Mouse (Mus musculus): ENCODE measurements around the gene Csf1. TPM values are rescaled to one million over a fixed set of nuclear protein-coding genes. Genes with fewer than 3 reads are reported as not detected.

Gene Csf1
- polyA plus RNA-seq, 1 experiment, result not detected

DNA sequence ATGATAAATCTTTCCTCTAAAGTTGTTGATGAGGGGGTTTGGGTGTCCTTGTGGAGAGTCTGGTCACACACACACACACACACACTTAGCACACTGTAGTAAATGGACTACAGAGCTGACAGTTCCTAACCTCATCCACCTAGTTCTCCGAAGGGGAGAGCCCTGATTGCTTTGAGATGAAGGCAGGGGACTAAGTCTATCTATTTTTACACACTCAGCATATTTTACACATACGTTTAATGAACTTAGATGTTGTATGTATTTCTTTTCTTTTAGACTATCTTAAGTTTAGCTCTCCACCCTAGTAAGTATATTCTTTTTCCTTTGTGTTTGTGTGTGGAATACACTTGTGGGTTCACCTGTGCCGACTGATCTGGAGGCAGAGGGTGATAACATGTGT lies 34.6 kb upstream of the Csf1 start:
- H3K27ac ChIP-seq (ENCODE audit: insufficient read depth, low read depth, low read length), result no peak overlapping the region
- peaks cover 14% of the 10 kb centered on the region for H3K4me1 ChIP-seq (ENCODE audit: control insufficient read depth, insufficient read depth, low read length)
- WGBS, result 91% methylated on average over 3 of the region's 3 CpGs
- H3K4me3 ChIP-seq (ENCODE audit: insufficient read depth, low read depth, low read length), result no peak overlapping the region
- TF ChIP-seq CTCF (IDR thresholded peaks at IDR 0.05; ENCODE audit: insufficient read depth, low read depth, low read length) (no peak), POLR2A (IDR thresholded peaks at IDR 0.05; ENCODE audit: insufficient read depth, low read depth, low read length) (no peak)

DNA sequence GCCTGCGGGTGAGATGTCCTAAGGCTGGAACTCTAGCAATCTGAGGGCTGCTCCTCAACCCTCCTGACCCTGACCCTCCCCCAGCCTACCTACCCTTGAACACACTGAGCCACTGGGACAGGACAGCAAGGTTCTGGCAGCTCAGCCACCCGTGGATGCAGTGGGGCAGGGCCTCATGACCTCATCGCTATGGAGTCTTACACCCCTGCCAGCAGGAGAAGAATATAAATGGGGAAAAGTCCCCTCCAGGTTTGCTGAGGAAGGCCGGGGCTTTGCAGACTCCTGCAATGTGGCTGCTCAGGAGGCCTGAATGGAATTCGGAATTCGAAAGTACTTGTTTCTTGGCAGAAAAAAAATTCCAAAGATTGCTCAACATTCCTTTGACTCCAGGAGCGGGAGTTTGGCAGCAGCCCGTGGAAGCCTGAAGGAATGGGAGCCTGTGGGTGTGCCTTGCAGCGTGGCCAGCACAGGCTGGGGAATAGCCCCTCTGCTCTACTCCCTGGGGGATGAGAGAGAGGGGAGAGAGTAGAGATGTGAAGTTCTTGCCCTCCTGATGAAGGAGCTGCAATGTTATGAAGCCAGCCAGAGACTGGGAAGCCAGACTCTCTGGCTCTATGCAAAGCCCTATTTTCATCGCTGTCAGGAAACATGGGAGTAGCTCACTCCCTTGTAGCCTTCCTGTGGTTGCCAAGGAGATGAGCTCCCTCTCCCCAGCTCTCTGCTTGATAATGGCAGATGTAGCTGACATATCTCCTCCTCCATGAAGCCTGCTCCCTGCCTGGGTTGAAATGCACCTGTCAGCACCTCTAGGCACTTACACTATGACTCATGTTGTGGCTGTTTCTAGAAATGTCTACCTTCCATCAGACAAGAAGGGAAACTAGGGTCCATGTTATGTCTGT lies 33.3 kb upstream of the Csf1 start:
- H3K4me3 ChIP-seq (ENCODE audit: insufficient read depth, low read depth, low read length), result no peak overlapping the region
- 17% methylated on average over 10 of the region's 10 CpGs for WGBS
- peaks cover 14% of the 10 kb centered on the region for H3K4me1 ChIP-seq (ENCODE audit: control insufficient read depth, insufficient read depth, low read length)
- H3K27ac ChIP-seq (ENCODE audit: insufficient read depth, low read depth, low read length), result peak overlapping the region; percentile 49
- TF ChIP-seq CTCF (IDR thresholded peaks at IDR 0.05; ENCODE audit: insufficient read depth, low read depth, low read length) (no peak), POLR2A (IDR thresholded peaks at IDR 0.05; ENCODE audit: insufficient read depth, low read depth, low read length) (no peak)

DNA sequence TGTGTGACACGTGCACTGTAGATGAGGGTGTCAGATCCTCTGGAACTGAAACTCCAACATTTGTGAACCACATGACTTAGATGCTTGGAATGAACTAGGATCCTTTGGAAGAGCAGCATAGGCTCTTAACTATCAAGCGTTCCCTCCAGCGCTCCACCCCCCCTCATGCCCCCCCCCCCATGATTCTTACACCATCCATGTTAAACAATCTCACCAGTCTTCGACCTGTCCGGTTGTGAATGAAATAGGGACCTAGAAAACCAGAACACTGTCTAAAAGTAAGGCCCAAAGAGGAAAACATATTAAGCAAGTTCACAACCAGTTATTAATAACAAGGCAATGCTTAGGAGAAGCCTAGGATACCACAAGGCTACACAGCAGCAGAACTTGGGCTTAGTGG lies 32.5 kb upstream of the Csf1 start:
- TF ChIP-seq CTCF (IDR thresholded peaks at IDR 0.05; ENCODE audit: insufficient read depth, low read depth, low read length), result no peak
- no peak for TF ChIP-seq POLR2A (IDR thresholded peaks at IDR 0.05; ENCODE audit: insufficient read depth, low read depth, low read length)
- WGBS, result 77% methylated on average over 5 of the region's 5 CpGs
- no peak overlapping the region for H3K27ac ChIP-seq (ENCODE audit: insufficient read depth, low read depth, low read length)

DNA sequence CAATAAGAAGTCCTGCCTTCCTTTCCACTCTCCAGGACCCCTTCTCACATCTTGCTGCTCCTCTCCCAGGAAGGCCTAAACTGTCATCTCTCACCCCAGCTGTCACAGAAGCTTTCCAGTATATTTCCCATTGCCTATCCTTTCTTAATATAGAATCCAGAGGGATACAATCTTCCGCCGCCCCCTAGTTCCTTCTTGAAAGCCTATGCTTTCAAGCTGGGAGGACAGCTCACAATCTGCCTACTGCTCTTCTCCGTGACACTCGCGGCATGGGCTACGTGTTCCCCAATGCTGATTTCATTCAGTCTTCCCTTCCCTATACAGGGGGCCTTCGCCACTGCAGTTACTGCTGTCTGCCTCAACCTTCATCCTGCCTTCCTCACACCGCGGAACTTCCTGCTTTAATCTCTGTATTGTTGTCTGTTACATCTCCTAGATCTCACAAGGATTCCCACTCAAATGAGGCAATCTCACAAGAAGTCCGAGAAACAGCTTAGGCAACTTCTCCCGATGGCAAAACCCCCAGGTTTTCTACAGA lies 30.6 kb upstream of the Csf1 start:
- no peak for TF ChIP-seq CTCF (IDR thresholded peaks at IDR 0.05; ENCODE audit: insufficient read depth, low read depth, low read length)
- TF ChIP-seq POLR2A (IDR thresholded peaks at IDR 0.05; ENCODE audit: insufficient read depth, low read depth, low read length), result no peak
- WGBS, result 60% methylated on average over 11 of the region's 11 CpGs

More for the DNA sequence above, 32.5 kb upstream of the Csf1 start:
- Histone ChIP-seq H3K4me3 (ENCODE audit: insufficient read depth, low read depth, low read length) (no peak overlapping the region), H3K4me1 (ENCODE audit: control insufficient read depth, insufficient read depth, low read length) (peaks cover 14% of the 10 kb centered on the region)

DNA sequence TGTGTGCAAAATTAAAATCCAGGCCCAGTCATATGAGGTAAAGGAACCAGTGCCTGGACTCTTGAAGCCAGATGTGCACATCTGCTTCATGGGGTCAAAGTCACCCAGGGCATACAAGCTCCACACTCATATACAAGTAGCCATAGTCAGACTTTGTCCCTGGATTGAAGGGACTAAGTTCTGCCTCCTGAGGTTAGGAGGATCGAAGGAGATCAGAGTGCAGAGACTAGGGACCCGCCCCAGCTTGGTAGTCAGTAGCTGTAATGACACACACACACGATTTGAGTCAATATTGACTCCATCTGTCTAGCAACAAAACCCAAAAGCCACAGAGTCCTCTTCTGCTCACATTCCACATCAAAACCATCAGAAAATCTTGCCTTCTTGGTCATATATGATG lies 30.0 kb upstream of the Csf1 start:
- peaks cover 18% of the 10 kb centered on the region for H3K4me1 ChIP-seq (ENCODE audit: control insufficient read depth, insufficient read depth, low read length)
- H3K4me3 ChIP-seq (ENCODE audit: insufficient read depth, low read depth, low read length), result no peak overlapping the region
- no peak overlapping the region for H3K27ac ChIP-seq (ENCODE audit: insufficient read depth, low read depth, low read length)
- 90% methylated on average over 3 of the region's 3 CpGs for WGBS
- no peak for TF ChIP-seq POLR2A (IDR thresholded peaks at IDR 0.05; ENCODE audit: insufficient read depth, low read depth, low read length)
- TF ChIP-seq CTCF (IDR thresholded peaks at IDR 0.05; ENCODE audit: insufficient read depth, low read depth, low read length), result no peak

More for the DNA sequence above, 30.6 kb upstream of the Csf1 start:
- peaks cover 18% of the 10 kb centered on the region for H3K4me1 ChIP-seq (ENCODE audit: control insufficient read depth, insufficient read depth, low read length)
- H3K27ac ChIP-seq (ENCODE audit: insufficient read depth, low read depth, low read length), result no peak overlapping the region
- no peak overlapping the region for H3K4me3 ChIP-seq (ENCODE audit: insufficient read depth, low read depth, low read length)

DNA sequence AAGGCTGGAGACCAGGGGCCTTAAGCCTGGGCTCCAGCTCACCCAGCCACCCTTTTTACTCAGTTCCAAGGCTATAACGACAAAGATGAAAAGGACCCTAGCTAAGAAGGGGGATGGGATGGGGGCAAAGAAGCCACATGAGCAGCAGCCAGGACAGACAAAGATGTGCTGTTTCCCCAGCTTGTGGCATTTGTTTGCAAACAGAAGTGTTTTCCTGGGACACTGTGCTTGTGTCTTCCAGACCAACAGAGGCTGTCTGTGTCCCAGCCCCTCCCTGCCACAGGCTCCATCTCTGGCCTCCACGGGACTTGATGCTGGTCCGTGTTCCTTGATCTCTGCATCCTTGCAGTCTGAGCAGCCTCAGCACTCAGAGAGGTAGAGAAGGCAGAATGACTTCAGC lies 28.6 kb upstream of the Csf1 start:
- TF ChIP-seq CTCF (IDR thresholded peaks at IDR 0.05; ENCODE audit: insufficient read depth, low read depth, low read length), result no peak
- Histone ChIP-seq H3K4me1 (ENCODE audit: control insufficient read depth, insufficient read depth, low read length) (peaks cover 17% of the 10 kb centered on the region), H3K27ac (ENCODE audit: insufficient read depth, low read depth, low read length) (no peak overlapping the region), H3K4me3 (ENCODE audit: insufficient read depth, low read depth, low read length) (no peak overlapping the region)
- WGBS, result 85% methylated on average over 3 of the region's 3 CpGs

DNA sequence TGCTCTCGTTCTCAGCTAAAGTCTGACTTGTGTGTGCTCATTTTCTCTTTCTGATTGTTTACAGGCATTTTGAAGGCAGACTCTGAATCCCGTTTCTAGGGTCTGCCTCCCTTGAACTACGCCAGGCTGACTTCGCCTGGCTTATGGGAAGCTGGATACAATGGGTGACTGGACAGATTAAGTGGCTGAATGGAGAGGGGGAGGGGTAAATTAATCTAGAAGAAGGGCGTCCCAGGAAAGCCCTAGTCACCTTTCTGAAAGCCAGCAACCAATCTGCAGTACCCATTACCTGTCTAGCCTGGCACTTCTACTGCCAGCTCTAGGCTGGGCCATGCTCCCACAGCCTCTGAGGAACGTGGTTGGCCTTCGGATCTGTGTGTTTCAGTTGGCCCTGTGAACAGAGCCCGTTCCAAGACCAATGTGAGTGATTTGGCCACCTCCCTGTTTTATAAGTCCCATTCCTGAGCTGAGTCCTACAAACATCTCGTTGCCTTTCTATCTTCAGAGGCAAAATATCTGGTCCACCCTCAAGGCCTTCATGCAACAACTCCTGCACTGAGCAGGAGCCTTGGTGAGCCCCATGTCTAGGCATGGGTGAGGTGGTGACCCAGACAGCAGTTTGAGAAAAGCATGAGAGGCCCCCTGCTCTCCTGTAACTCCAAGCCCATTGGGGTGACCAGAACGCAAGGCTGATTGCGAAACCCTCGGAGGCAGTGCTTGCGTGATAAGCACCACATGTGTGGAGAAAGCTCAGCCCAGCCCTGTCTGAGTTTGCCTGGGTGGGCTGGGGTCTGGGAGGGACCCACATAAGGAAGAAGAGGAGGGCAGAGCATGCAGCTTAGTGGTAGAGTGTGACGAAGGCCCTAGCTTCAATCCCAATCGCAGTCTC lies 27.6 kb upstream of the Csf1 start:
- Histone ChIP-seq H3K4me3 (ENCODE audit: insufficient read depth, low read depth, low read length) (no peak overlapping the region), H3K4me1 (ENCODE audit: control insufficient read depth, insufficient read depth, low read length) (peaks cover 9% of the 10 kb centered on the region), H3K27ac (ENCODE audit: insufficient read depth, low read depth, low read length) (no peak overlapping the region)
- TF ChIP-seq CTCF (IDR thresholded peaks at IDR 0.05; ENCODE audit: insufficient read depth, low read depth, low read length), result no peak
- no peak for TF ChIP-seq POLR2A (IDR thresholded peaks at IDR 0.05; ENCODE audit: insufficient read depth, low read depth, low read length)
- 78% methylated on average over 15 of the region's 15 CpGs for WGBS

DNA sequence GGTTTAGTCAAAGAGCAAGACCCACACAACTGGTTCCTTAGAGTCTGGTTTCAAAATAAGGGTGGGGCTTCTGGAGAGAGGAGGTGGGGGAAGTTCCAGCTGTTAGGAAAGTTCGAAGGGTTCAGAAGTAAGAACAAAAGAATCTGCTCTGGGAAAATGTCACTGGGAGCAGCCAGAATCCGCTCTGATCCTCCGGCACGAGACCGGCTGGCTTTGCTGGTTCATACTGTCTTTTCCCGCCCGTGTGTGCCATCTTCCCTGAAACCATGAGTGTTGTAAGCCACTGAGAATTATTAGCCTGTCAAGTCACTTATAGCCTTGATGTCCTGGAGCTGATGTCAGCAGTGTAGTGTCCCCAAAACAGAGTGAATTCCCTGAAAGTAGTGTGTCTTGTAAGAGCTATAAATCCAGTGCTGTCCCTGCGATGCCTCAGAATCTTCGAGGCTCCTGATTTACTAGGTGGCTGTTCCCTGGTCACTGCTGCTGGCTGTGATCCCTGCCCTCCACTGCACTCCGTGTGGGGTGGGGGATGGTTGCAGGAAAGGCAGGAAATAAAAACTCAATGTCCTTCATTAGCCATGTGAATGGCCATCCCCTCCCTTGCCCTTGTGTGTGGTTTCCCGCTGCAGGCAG lies 26.8 kb upstream of the Csf1 start:
- Histone ChIP-seq H3K4me3 (ENCODE audit: insufficient read depth, low read depth, low read length) (no peak overlapping the region), H3K27ac (ENCODE audit: insufficient read depth, low read depth, low read length) (no peak overlapping the region), H3K4me1 (ENCODE audit: control insufficient read depth, insufficient read depth, low read length) (peaks cover 9% of the 10 kb centered on the region)
- TF ChIP-seq CTCF (IDR thresholded peaks at IDR 0.05; ENCODE audit: insufficient read depth, low read depth, low read length) (no peak), POLR2A (IDR thresholded peaks at IDR 0.05; ENCODE audit: insufficient read depth, low read depth, low read length) (no peak)
- 47% methylated on average over 11 of the region's 11 CpGs for WGBS

Measured in olfactory bulb, adult 2 months (tissue).